Mouse (Mus musculus): ENCODE results near the gene Dusp6. TPM values are rescaled to one million over a fixed set of nuclear protein-coding genes. Genes with fewer than 3 reads are reported as not detected.

The Dusp6 gene
- polyA plus RNA-seq, 1 experiment: 23.2 TPM

DNA sequence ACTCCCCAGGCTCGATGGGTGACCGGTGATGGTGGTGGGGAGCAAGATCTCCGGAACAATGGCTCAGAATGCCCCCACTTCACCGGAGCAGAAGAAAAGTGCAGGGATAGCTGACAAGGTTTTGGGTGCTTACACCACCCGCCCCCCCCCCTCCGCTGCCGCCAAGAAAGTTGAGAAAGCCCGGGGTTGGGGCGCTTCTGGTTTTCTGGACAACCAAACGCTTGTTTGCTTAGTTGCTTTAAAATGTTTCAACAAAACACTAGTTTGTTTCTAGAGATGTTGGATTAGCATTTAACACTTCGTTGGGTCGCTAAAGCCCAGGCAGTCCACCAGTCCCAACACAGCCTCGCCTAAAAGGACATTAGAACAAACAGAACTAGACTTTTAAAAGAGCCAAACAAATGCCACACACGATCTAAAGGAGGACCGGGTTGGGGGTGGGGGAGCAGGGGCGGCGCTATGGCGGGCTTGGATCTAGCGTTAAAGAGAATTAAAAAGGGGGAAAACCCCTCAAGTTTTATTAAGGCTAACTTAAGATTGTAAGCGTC lies 638 bp upstream of the Dusp6 start:
- Histone ChIP-seq H3K4me1 (ENCODE audit: control insufficient read depth, insufficient read depth, low read length) (no peaks in the 10 kb centered on the region), H3K4me3 (ENCODE audit: insufficient read depth, low read length) (peak overlapping the region; percentile 54), H3K27ac (ENCODE audit: insufficient read depth, low read length) (peak overlapping the region; percentile 93)
- TF ChIP-seq CTCF (IDR thresholded peaks at IDR 0.05; ENCODE audit: borderline replicate concordance, insufficient read depth, low read length) (no peak), POLR2A (IDR thresholded peaks at IDR 0.05; ENCODE audit: low read depth, low read length) (peak; percentile 6)

DNA sequence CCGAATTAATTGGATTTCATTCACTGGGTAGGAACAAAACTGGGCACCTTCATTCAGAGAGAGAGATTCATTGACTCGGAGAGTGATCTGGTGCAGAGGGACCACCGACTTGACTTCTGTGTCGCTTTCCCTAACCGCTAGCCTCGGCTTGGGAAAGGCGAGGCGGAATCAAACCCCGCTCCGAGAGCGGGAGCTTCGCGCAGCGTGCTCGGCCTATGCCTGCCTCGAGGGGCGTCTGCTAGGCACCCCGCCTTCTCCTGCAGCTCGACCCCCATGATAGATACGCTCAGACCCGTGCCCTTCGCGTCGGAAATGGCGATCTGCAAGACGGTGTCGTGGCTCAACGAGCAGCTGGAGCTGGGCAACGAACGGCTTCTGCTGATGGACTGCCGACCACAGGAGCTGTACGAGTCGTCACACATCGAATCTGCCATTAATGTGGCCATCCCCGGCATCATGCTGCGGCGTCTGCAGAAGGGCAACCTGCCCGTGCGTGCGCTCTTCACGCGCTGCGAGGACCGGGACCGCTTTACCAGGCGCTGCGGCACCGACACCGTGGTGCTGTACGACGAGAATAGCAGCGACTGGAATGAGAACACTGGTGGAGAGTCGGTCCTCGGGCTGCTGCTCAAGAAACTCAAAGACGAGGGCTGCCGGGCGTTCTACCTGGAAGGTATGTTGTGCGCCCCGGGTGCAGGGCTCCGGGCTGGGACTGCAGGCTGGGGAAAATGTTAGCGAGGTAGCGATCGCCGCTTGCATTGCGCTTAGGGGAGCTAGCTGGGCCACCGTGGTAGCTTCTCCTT lies 589 bp downstream of the Dusp6 start:
- TF ChIP-seq POLR2A (IDR thresholded peaks at IDR 0.05; ENCODE audit: low read depth, low read length) (no peak; the same call in 1 of the 2 replicates), CTCF (IDR thresholded peaks at IDR 0.05; ENCODE audit: borderline replicate concordance, insufficient read depth, low read length) (no peak)
- Histone ChIP-seq H3K27ac (ENCODE audit: insufficient read depth, low read length) (peak overlapping the region; percentile 75), H3K4me3 (ENCODE audit: insufficient read depth, low read length) (peak overlapping the region; percentile 84), H3K4me1 (ENCODE audit: control insufficient read depth, insufficient read depth, low read length) (peaks cover 4% of the 10 kb centered on the region; the same call in 1 of the 2 replicates)

DNA sequence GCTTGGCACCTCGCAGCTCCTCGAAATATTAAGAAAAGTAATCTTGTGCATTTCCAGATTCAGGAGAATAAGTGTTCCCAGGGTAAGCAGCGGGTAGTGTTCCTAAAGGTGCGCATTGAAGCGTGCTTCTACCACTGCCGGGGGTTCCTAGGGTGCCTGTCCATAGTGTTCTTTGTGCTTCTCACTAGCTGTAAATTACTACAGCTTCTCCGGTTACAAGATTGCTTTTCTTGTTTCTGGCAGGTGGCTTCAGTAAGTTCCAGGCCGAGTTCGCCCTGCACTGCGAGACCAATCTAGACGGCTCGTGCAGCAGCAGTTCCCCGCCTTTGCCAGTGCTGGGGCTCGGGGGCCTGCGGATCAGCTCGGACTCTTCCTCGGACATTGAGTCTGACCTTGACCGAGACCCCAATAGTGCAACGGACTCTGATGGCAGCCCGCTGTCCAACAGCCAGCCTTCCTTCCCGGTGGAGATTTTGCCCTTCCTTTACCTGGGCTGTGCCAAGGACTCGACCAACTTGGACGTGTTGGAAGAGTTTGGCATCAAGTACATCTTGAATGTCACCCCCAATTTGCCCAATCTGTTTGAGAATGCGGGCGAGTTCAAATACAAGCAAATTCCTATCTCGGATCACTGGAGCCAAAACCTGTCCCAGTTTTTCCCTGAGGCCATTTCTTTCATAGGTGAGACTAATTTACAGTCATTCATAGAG lies 1.4 kb downstream of the Dusp6 start:
- H3K4me1 ChIP-seq (ENCODE audit: control insufficient read depth, insufficient read depth, low read length): peaks cover 8% of the 10 kb centered on the region; the same call in 1 of the 2 replicates
- peak overlapping the region; percentile 84 for H3K4me3 ChIP-seq (ENCODE audit: insufficient read depth, low read length)
- H3K27ac ChIP-seq (ENCODE audit: insufficient read depth, low read length): peak overlapping the region; percentile 75
- TF ChIP-seq CTCF (IDR thresholded peaks at IDR 0.05; ENCODE audit: borderline replicate concordance, insufficient read depth, low read length) (no peak), POLR2A (IDR thresholded peaks at IDR 0.05; ENCODE audit: low read depth, low read length) (0 out of 2 replicates have a peak, but pooled peaks have one; percentile 28)

DNA sequence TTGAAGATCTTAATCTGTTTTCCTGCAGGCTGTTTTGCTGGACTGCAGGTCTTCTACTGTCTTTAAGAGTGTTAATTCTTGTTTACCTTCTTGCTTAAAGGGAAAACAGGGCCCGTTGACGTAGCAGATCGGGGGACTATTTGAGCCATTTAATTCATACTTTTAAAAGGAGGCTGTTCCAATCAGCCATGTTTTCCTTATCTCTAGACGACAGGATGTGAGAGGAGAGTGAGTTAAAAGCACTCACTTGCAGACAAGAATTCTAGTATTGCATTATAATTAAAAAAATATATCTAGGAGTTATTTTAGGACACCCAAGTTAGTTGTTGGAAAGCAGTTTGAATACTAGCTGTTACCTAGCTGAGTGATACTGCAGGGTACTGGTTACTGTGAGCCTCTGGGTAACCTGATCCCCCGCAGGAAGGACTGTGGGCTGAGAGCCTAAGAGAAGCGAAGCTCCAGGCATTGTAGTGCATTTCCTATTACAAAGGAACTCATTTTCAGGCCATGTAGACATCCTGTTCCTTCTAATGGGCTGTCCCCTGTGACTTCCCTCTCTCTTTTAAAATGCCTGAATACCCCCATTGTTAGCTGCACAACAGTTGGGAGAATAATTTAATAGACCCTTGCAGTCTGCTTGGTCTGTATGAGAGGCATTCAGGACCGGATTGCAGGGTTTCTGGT lies 2.1 kb downstream of the Dusp6 start:
- Histone ChIP-seq H3K4me3 (ENCODE audit: insufficient read depth, low read length) (peak overlapping the region; percentile 84), H3K4me1 (ENCODE audit: control insufficient read depth, insufficient read depth, low read length) (peaks cover 8% of the 10 kb centered on the region; the same call in 1 of the 2 replicates), H3K27ac (ENCODE audit: insufficient read depth, low read length) (peak overlapping the region; percentile 75)
- TF ChIP-seq POLR2A (IDR thresholded peaks at IDR 0.05; ENCODE audit: low read depth, low read length): 0 out of 2 replicates have a peak, but pooled peaks have one; percentile 10
- TF ChIP-seq CTCF (IDR thresholded peaks at IDR 0.05; ENCODE audit: borderline replicate concordance, insufficient read depth, low read length): no peak

DNA sequence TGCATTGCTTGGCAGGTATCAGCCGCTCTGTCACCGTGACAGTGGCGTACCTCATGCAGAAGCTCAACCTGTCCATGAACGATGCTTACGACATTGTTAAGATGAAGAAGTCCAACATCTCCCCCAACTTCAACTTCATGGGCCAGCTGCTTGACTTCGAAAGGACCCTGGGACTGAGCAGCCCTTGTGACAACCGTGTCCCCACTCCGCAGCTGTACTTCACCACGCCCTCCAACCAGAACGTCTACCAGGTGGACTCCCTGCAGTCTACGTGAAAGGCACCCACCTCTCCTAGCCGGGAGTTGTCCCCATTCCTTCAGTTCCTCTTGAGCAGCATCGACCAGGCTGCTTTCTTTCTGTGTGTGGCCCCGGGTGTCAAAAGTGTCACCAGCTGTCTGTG lies 3.0 kb downstream of the Dusp6 start:
- peak overlapping the region; percentile 11 for H3K27ac ChIP-seq (ENCODE audit: insufficient read depth, low read length)
- peaks cover 8% of the 10 kb centered on the region; the same call in 1 of the 2 replicates for H3K4me1 ChIP-seq (ENCODE audit: control insufficient read depth, insufficient read depth, low read length)
- peak overlapping the region; percentile 84 for H3K4me3 ChIP-seq (ENCODE audit: insufficient read depth, low read length)
- no peak for TF ChIP-seq POLR2A (IDR thresholded peaks at IDR 0.05; ENCODE audit: low read depth, low read length)
- no peak for TF ChIP-seq CTCF (IDR thresholded peaks at IDR 0.05; ENCODE audit: borderline replicate concordance, insufficient read depth, low read length)

DNA sequence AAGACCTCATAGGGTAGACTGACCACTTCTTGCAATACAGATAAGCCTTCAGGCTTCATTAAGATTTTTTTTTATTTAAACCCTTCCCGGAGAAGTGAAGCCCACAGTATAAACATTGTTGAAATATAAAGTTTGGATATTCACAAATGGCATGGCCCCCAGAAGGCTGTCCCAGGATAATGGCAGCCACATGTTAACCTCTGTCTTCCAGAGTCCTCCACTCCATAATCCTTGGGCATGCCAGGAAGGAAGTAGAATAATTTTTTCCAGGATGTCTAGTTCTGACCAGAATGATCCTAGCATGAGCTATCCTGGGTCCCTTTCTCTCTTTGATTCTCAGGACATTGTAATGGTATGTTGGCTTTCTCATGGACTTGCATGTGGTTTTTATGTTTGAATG lies 4.6 kb downstream of the Dusp6 start:
- H3K4me1 ChIP-seq (ENCODE audit: control insufficient read depth, insufficient read depth, low read length): peaks cover 8% of the 10 kb centered on the region; the same call in 1 of the 2 replicates

DNA sequence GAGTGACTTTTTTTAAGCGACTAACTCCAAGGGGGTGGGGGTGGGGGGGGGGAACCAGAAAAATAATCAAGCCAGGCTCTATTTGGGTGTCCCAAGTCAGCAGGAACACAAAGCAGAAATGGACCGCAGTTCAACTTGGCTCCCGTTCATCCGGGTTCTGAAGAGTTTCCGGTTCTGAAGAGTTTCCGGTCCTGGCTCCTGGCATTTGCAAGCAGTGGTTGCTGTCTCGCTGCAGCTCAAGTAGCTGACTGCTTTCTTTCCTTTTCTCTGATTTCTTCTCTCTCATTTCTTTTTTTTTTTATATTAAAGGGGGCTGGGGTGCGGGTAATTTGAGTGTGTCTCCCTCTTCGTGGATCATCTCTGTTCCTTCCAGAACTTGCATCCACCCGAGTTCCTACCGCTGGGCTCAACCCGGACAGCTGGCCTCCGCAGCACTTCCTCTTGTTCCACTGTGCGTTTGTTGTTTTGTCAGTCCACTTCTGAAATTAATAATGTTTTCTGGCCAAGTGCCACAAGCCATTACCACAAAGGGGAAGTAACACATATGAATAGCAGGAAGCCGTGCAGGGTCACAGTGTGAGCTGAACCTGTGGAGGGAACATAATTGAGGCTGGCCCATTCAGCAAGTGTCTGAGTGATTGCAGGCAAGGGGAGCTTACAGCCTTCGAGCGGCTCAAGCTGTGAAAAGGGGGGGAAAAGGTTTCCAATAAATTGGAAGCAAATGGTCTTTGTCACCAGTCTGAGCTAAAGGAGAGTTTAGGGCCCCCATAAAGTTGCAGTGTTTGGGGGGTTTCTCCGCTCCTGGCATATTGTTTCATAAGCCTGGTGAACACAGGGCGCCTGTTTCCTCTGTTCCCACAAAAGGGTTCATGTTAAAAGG lies 5.6 kb downstream of the Dusp6 start:
- Histone ChIP-seq H3K4me1 (ENCODE audit: control insufficient read depth, insufficient read depth, low read length) (peaks cover 8% of the 10 kb centered on the region; the same call in 1 of the 2 replicates), H3K27ac (ENCODE audit: insufficient read depth, low read length) (peak overlapping the region; percentile 70), H3K4me3 (ENCODE audit: insufficient read depth, low read length) (no peak overlapping the region)
- TF ChIP-seq POLR2A (IDR thresholded peaks at IDR 0.05; ENCODE audit: low read depth, low read length) (no peak), CTCF (IDR thresholded peaks at IDR 0.05; ENCODE audit: borderline replicate concordance, insufficient read depth, low read length) (no peak)

More for the DNA sequence above, 4.6 kb downstream of the Dusp6 start:
- no peak for TF ChIP-seq CTCF (IDR thresholded peaks at IDR 0.05; ENCODE audit: borderline replicate concordance, insufficient read depth, low read length)
- no peak for TF ChIP-seq POLR2A (IDR thresholded peaks at IDR 0.05; ENCODE audit: low read depth, low read length)
- Histone ChIP-seq H3K27ac (ENCODE audit: insufficient read depth, low read length) (peak overlapping the region; percentile 70; the same call in 1 of the 2 replicates), H3K4me3 (ENCODE audit: insufficient read depth, low read length) (peak overlapping the region; percentile 19; the same call in 1 of the 2 replicates)

DNA sequence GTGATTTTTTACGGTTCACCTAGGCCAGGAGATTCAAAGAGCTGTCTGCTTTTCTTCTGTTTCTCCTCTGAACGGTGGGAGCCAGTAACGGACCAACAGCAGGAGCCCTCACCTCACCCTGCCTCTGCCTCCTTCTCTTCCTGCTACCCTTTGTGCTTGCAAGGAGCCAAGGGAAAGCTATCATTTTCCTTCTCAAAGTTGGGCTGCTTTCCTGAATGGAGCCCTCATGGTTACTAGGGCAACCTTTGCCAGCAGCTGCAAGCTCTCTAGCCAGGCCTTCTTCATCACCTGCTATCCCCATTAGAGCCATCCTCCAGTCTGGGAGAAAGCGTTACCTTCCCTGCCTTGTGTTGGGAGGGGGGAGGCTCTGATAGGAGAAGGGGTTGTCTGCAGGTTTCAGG lies 6.3 kb downstream of the Dusp6 start:
- Histone ChIP-seq H3K4me3 (ENCODE audit: insufficient read depth, low read length) (no peak overlapping the region), H3K27ac (ENCODE audit: insufficient read depth, low read length) (0 out of 2 replicates have a peak overlapping the region, but pooled peaks have one; percentile 70), H3K4me1 (ENCODE audit: control insufficient read depth, insufficient read depth, low read length) (peaks cover 8% of the 10 kb centered on the region; the same call in 1 of the 2 replicates)
- no peak for TF ChIP-seq POLR2A (IDR thresholded peaks at IDR 0.05; ENCODE audit: low read depth, low read length)
- no peak for TF ChIP-seq CTCF (IDR thresholded peaks at IDR 0.05; ENCODE audit: borderline replicate concordance, insufficient read depth, low read length)

Data from embryonic fibroblast, embryonic 13.5 days (primary cell).